Mouse (Mus musculus): Measurements from ENCODE around the gene Gm21981.

DNA sequence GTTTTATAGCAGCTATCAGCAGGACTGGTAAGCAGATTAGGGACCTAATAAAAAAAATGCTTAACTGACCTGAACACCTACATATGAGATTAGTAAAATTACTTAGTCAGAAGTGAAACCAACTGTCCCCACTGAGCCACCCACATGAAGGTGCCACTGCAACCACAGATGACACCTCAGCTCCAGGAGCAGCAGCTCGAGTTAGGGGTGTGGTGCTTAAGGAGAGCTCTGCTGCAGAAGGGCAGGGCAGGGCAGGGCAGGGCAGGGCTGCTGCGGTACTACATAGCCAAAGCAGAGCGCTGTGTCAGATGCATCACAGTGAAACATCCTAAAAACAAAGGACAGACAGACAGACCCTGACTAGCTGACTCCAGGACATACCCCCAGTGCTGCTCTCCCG, 11.4 kb downstream of the Gm21981 start:
- TF ChIP-seq CTCF (IDR thresholded peaks at IDR 0.05; ENCODE audit: borderline replicate concordance, control insufficient read depth, extremely low read depth, insufficient read depth, low read length, poor library complexity) (no peak), POLR2A (IDR thresholded peaks at IDR 0.05; ENCODE audit: control insufficient read depth, extremely low read depth, insufficient read depth, low read length, poor library complexity) (no peak)

All from thymus, adult 2 months (tissue).